Comparison of ENCODE assay signal across 9 mouse cellular contexts in the genomic region with DNA sequence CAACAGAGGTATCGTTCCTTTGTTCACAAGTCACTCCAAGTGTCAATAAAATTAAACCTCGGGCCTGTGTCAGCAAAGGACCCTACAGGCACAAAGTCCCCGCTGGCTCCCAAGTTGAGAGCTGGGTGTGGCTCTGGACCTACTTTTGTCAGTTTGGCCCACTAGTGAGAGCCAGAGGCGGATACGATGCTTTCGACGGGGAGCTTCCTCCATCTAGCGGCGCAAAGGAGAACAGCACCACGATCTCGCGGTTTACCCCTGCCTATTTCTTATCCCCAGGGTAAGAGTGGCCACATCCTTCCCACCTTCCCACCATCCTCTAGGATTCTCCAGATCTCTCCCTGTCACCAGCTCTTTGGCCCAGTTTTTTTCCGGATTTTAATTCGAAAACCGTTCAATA. TPM values are rescaled to one million over a fixed set of nuclear protein-coding genes. Genes with fewer than 3 reads are reported as not detected.
DNase-seq lines count a peak whose midpoint lies in the region; ATAC-seq and TF ChIP-seq lines count a peak whose summit lies in the region.
"Had no signal": no experiment of that assay in that cellular context is flagged by ENCODE, and none has a peak within 500 bp of the region (broad histone marks: within the 10 kb centered on the region; RNA-seq: fewer than 3 reads in every experiment).

No protein-coding gene starts in this region.

- no peaks in the 10 kb centered on the region for H3K9me3 ChIP-seq in heart, postnatal 0 days (replicated peaks; ENCODE audit: control insufficient read depth, low read length)
- no peaks in the 10 kb centered on the region for H3K9me3 ChIP-seq in liver, embryonic 13.5 days (replicated peaks)
- no peaks in the 10 kb centered on the region for H3K9me3 ChIP-seq in neural tube, embryonic 13.5 days
- H3K9me3 ChIP-seq: embryonic facial prominence, embryonic 15.5 days had no signal

- H3K4me3 ChIP-seq in bone marrow macrophage, adult 2 months (ENCODE audit: insufficient read depth, low read length) = no peak overlapping the region
- no peak overlapping the region for H3K4me3 ChIP-seq in heart, postnatal 0 days (ENCODE audit: low read depth, low read length)
- H3K4me3 ChIP-seq in liver, embryonic 13.5 days (replicated peaks) = no peak overlapping the region
- H3K4me3 ChIP-seq in neural tube, embryonic 13.5 days = no peak overlapping the region
- H3K4me3 ChIP-seq: embryonic facial prominence, embryonic 15.5 days had no signal

- H3K27ac ChIP-seq in bone marrow macrophage, adult 2 months (ENCODE audit: insufficient read depth, low read depth, low read length) = no peak overlapping the region
- no peak overlapping the region for H3K27ac ChIP-seq in heart, postnatal 0 days (ENCODE audit: low read depth)
- H3K27ac ChIP-seq in liver, embryonic 13.5 days = no peak overlapping the region
- no peak overlapping the region for H3K27ac ChIP-seq in neural tube, embryonic 13.5 days (replicated peaks)
- H3K27ac ChIP-seq: embryonic facial prominence, embryonic 15.5 days had no signal

- ATAC-seq in heart, postnatal 0 days (ENCODE audit: insufficient read depth, low read depth) = peak; percentile 62
- ATAC-seq in liver, embryonic 13.5 days (ENCODE audit: low read depth) = no peak
- ATAC-seq in neural tube, embryonic 13.5 days (ENCODE audit: low read depth) = peak; percentile 76; the same call in 1 of the 2 replicates

- no peak for TF ChIP-seq EP300 in heart, postnatal 0 days (IDR thresholded peaks at IDR 0.05; ENCODE audit: low read depth)

- peak; percentile 68 for TF ChIP-seq CTCF in bone marrow macrophage, adult 2 months (IDR thresholded peaks at IDR 0.05; ENCODE audit: low read depth, low read length)
- TF ChIP-seq CTCF in heart, postnatal 0 days (IDR thresholded peaks at IDR 0.05; ENCODE audit: low read depth) = peak; percentile 93

- WGBS in heart, postnatal 0 days = 5% methylated on average over 15 of the region's 15 CpGs
- WGBS in liver, embryonic 13.5 days (ENCODE audit: insufficient replicate concordance) = 5% methylated on average over 15 of the region's 15 CpGs
- 7% methylated on average over 15 of the region's 15 CpGs for WGBS in neural tube, embryonic 13.5 days

- no peaks in the 10 kb centered on the region for H3K36me3 ChIP-seq in heart, postnatal 0 days (replicated peaks; ENCODE audit: control insufficient read depth, insufficient read depth, low read length)
- H3K36me3 ChIP-seq in liver, embryonic 13.5 days = no peaks in the 10 kb centered on the region
- no peaks in the 10 kb centered on the region for H3K36me3 ChIP-seq in neural tube, embryonic 13.5 days
- H3K36me3 ChIP-seq: embryonic facial prominence, embryonic 15.5 days had no signal

- no peak overlapping the region for H3K4me2 ChIP-seq in heart, postnatal 0 days (ENCODE audit: low read depth, low read length)
- no peak overlapping the region for H3K4me2 ChIP-seq in liver, embryonic 13.5 days
- no peak overlapping the region for H3K4me2 ChIP-seq in neural tube, embryonic 13.5 days
- H3K4me2 ChIP-seq: embryonic facial prominence, embryonic 15.5 days had no signal

- no peak for TF ChIP-seq POLR2A in bone marrow macrophage, adult 2 months (IDR thresholded peaks at IDR 0.05; ENCODE audit: borderline replicate concordance, low read depth, low read length)

- no peaks in the 10 kb centered on the region for H3K4me1 ChIP-seq in bone marrow macrophage, adult 2 months (ENCODE audit: control insufficient read depth, insufficient read depth, low read length)
- H3K4me1 ChIP-seq in heart, postnatal 0 days (ENCODE audit: control insufficient read depth, insufficient read depth) = no peaks in the 10 kb centered on the region
- no peaks in the 10 kb centered on the region for H3K4me1 ChIP-seq in liver, embryonic 13.5 days (replicated peaks)
- no peaks in the 10 kb centered on the region for H3K4me1 ChIP-seq in neural tube, embryonic 13.5 days (replicated peaks)
- H3K4me1 ChIP-seq: embryonic facial prominence, embryonic 15.5 days had no signal

- no peaks in the 10 kb centered on the region; the same call in 1 of the 2 replicates for H3K27me3 ChIP-seq in heart, postnatal 0 days (ENCODE audit: control insufficient read depth, insufficient read depth, low read length)
- H3K27me3 ChIP-seq in liver, embryonic 13.5 days = no peaks in the 10 kb centered on the region
- H3K27me3 ChIP-seq in neural tube, embryonic 13.5 days = peaks cover 7% of the 10 kb centered on the region

- peak; percentile 11 for DNase-seq in CD4-positive helper T cell, adult 2 months (ENCODE audit: low read depth, low spot score)
- peak; percentile 38 for DNase-seq in fibroblast of lung, adult 2 months (ENCODE audit: low read depth)
- DNase-seq in heart, postnatal 0 days (ENCODE audit: low spot score) = peak; percentile 31
- DNase-seq in kidney, postnatal 14 days = peak; percentile 72
- DNase-seq in liver, embryonic 13.5 days = peak; percentile 14
- DNase-seq in testis, postnatal 14 days (ENCODE audit: low spot score) = peak; percentile 51

- no peak overlapping the region for H3K9ac ChIP-seq in heart, postnatal 0 days (replicated peaks; ENCODE audit: low read depth, low read length)
- H3K9ac ChIP-seq in liver, embryonic 13.5 days = no peak overlapping the region
- H3K9ac ChIP-seq in neural tube, embryonic 13.5 days = no peak overlapping the region
- H3K9ac ChIP-seq: embryonic facial prominence, embryonic 15.5 days had no signal

RNA-seq across cellular contexts. Expression of a gene that starts 15.1 kb away (rescaled TPM):
- not detected in 2 replicates for polyA plus RNA-seq in bone marrow macrophage, adult 2 months (2012; ENCODE audit: insufficient read depth, insufficient read length, missing spikeins)
- not detected in 2 replicates for total RNA-seq in heart, postnatal 0 days (2014; rRNA removed; ENCODE audit: low replicate concordance)
- polyA plus RNA-seq in heart, postnatal 0 days (2015; fragmentation: Nextera tagmentation; extraction: Ambion mirVana) = not detected in 2 replicates
- polyA plus RNA-seq in liver, embryonic 13.5 days (2015; fragmentation: Nextera tagmentation; extraction: Ambion mirVana) = not detected in 2 replicates
- 2.0 and 3.9 TPM in 2 replicates for polyA plus RNA-seq in neural tube, embryonic 13.5 days (2015; fragmentation: Nextera tagmentation; extraction: Ambion mirVana)
- polyA plus RNA-seq: embryonic facial prominence, embryonic 15.5 days had no signal

RNA-seq across cellular contexts. Expression of a gene that starts 35.5 kb away (rescaled TPM):
- polyA plus RNA-seq in bone marrow macrophage, adult 2 months (2012; ENCODE audit: insufficient read depth, insufficient read length, missing spikeins) = not detected in 2 replicates
- not detected in 2 replicates for total RNA-seq in heart, postnatal 0 days (2014; rRNA removed; ENCODE audit: low replicate concordance)
- polyA plus RNA-seq in heart, postnatal 0 days (2015; fragmentation: Nextera tagmentation; extraction: Ambion mirVana) = 0.16 TPM in 1 of 2 replicates, not detected in the other
- 0.14 and 0.31 TPM in 2 replicates for polyA plus RNA-seq in liver, embryonic 13.5 days (2015; fragmentation: Nextera tagmentation; extraction: Ambion mirVana)
- polyA plus RNA-seq in neural tube, embryonic 13.5 days (2015; fragmentation: Nextera tagmentation; extraction: Ambion mirVana) = 0.15 and 0.74 TPM in 2 replicates

Comparison
In these comparisons a context has a peak if more than half of its experiments do, and no peak if none do; other contexts are left out.
1. DNase-seq: peak in every context shown above with its lines; median percentile 72 in kidney, postnatal 14 days; 51 in testis, postnatal 14 days; 38 in fibroblast of lung, adult 2 months; 31 in heart, postnatal 0 days; 14 in liver, embryonic 13.5 days; 11 in CD4-positive helper T cell, adult 2 months.